In genomic region chr6:146414094-146414493, GRCm38 (mm10) we compare ENCODE assay signal across 31 mouse cellular contexts.
DNase-seq lines count a peak whose midpoint lies in the region; ATAC-seq and TF ChIP-seq lines count a peak whose summit lies in the region.
"Had no signal": no experiment of that assay in that cellular context is flagged by ENCODE, and none has a peak within 500 bp of the region (broad histone marks: within the 10 kb centered on the region; RNA-seq: fewer than 3 reads in every experiment).

No protein-coding gene starts in this region.

- no peak for TF ChIP-seq EP300 in heart, postnatal 0 days (IDR thresholded peaks at IDR 0.05; ENCODE audit: low read depth)

- no peak for ATAC-seq in heart, postnatal 0 days (ENCODE audit: insufficient read depth, low read depth)
- no peak for ATAC-seq in hindbrain, embryonic 13.5 days (ENCODE audit: low FRiP score)
- ATAC-seq: forebrain, embryonic 16.5 days; intestine, embryonic 16.5 days; liver, embryonic 12.5 days; liver, postnatal 0 days had no signal

- peak overlapping the region; percentile 36; the same call in 1 of the 2 replicates for H3K27ac ChIP-seq in heart, embryonic 10.5 days
- 0 out of 2 replicates have a peak overlapping the region, but pooled peaks have one; percentile 6 for H3K27ac ChIP-seq in heart, postnatal 0 days (ENCODE audit: low read depth)
- H3K27ac ChIP-seq in hindbrain, embryonic 13.5 days: no peak overlapping the region
- H3K27ac ChIP-seq: embryonic facial prominence, embryonic 13.5 days; forebrain, embryonic 10.5 days; hindbrain, embryonic 12.5 days; kidney, postnatal 0 days; liver, embryonic 12.5 days; neural tube, embryonic 12.5 days; stomach, embryonic 15.5 days had no signal

- WGBS in heart, embryonic 10.5 days: 66% methylated on average over 7 of the region's 7 CpGs
- WGBS in heart, postnatal 0 days: 59% methylated on average over 7 of the region's 7 CpGs
- WGBS in hindbrain, embryonic 13.5 days: 86% methylated on average over 7 of the region's 7 CpGs

- H3K27me3 ChIP-seq in heart, embryonic 10.5 days (ENCODE audit: insufficient read depth, poor library complexity, severe bottlenecking): no peaks in the 10 kb centered on the region
- H3K27me3 ChIP-seq in heart, postnatal 0 days (ENCODE audit: control insufficient read depth, insufficient read depth, low read length): no peaks in the 10 kb centered on the region
- no peaks in the 10 kb centered on the region for H3K27me3 ChIP-seq in hindbrain, embryonic 13.5 days
- H3K27me3 ChIP-seq: embryonic facial prominence, embryonic 13.5 days; hindbrain, embryonic 12.5 days; liver, embryonic 12.5 days; neural tube, embryonic 12.5 days; stomach, embryonic 15.5 days had no signal

- intact Hi-C loops in heart, postnatal 14 days (cut with DNase I): loop anchor here (5.0 kb wide), 1 partner anchor 138 kb away; no protein-coding TSS in a partner anchor

- TF ChIP-seq CTCF in heart, postnatal 0 days (IDR thresholded peaks at IDR 0.05; ENCODE audit: low read depth): no peak

- DNase-seq in heart, embryonic 10.5 days (ENCODE audit: low spot score): no peak
- DNase-seq in heart, adult 11 months: no peak
- no peak for DNase-seq in heart, postnatal 0 days (ENCODE audit: low spot score)
- DNase-seq in heart, postnatal 14 days: no peak
- peak; percentile 73 for DNase-seq in thymus, postnatal 0 days (ENCODE audit: low spot score)
- peak; percentile 66 for DNase-seq in thymus, postnatal 4 days
- no peak for DNase-seq in embryo, embryonic 10.5 days (ENCODE audit: low spot score)
- DNase-seq: adrenal gland, adult 8-10 months; cerebellum, adult 8-10 months; cerebellum, postnatal 25 days; gastrocnemius, postnatal 14 days; kidney, adult 8-10 months; kidney, postnatal 4 days; layer of hippocampus, postnatal 36 days; left cerebral cortex, postnatal 4 days; liver, postnatal 0 days; lung, postnatal 36 days; right cerebral cortex, postnatal 14 days had no signal

- no peak overlapping the region for H3K4me2 ChIP-seq in heart, postnatal 0 days (ENCODE audit: low read depth, low read length)
- no peak overlapping the region for H3K4me2 ChIP-seq in hindbrain, embryonic 13.5 days
- H3K4me2 ChIP-seq: embryonic facial prominence, embryonic 13.5 days; hindbrain, embryonic 12.5 days; liver, embryonic 12.5 days; midbrain, embryonic 11.5 days; neural tube, embryonic 12.5 days; stomach, embryonic 15.5 days had no signal

- no peak overlapping the region for H3K4me3 ChIP-seq in heart, embryonic 10.5 days
- no peak overlapping the region for H3K4me3 ChIP-seq in heart, postnatal 0 days (ENCODE audit: low read depth, low read length)
- no peak overlapping the region for H3K4me3 ChIP-seq in hindbrain, embryonic 13.5 days
- H3K4me3 ChIP-seq: embryonic facial prominence, embryonic 13.5 days; forebrain, embryonic 10.5 days; hindbrain, embryonic 12.5 days; liver, embryonic 12.5 days; myocyte; neural tube, embryonic 12.5 days; stomach, embryonic 15.5 days had no signal

- no peaks in the 10 kb centered on the region for H3K9me3 ChIP-seq in heart, embryonic 10.5 days
- no peaks in the 10 kb centered on the region for H3K9me3 ChIP-seq in heart, postnatal 0 days (replicated peaks; ENCODE audit: control insufficient read depth, low read length)
- no peaks in the 10 kb centered on the region for H3K9me3 ChIP-seq in hindbrain, embryonic 13.5 days
- H3K9me3 ChIP-seq: embryonic facial prominence, embryonic 13.5 days; forebrain, embryonic 10.5 days; G1E; hindbrain, embryonic 12.5 days; liver, embryonic 12.5 days; neural tube, embryonic 12.5 days; stomach, embryonic 15.5 days had no signal

- H3K36me3 ChIP-seq in heart, embryonic 10.5 days: peaks cover 17% of the 10 kb centered on the region; the same call in 1 of the 2 replicates
- peaks cover 37% of the 10 kb centered on the region for H3K36me3 ChIP-seq in heart, postnatal 0 days (replicated peaks; ENCODE audit: control insufficient read depth, insufficient read depth, low read length)
- no peaks in the 10 kb centered on the region for H3K36me3 ChIP-seq in hindbrain, embryonic 13.5 days
- H3K36me3 ChIP-seq: embryonic facial prominence, embryonic 13.5 days; forebrain, embryonic 10.5 days; hindbrain, embryonic 12.5 days; liver, embryonic 12.5 days; neural tube, embryonic 12.5 days; stomach, embryonic 15.5 days had no signal

- H3K9ac ChIP-seq in heart, postnatal 0 days (replicated peaks; ENCODE audit: low read depth, low read length): no peak overlapping the region
- no peak overlapping the region for H3K9ac ChIP-seq in hindbrain, embryonic 13.5 days
- H3K9ac ChIP-seq: embryonic facial prominence, embryonic 13.5 days; hindbrain, embryonic 12.5 days; liver, embryonic 12.5 days; liver, postnatal 0 days; neural tube, embryonic 12.5 days; stomach, embryonic 15.5 days had no signal

- H3K4me1 ChIP-seq in heart, embryonic 10.5 days: peaks cover 23% of the 10 kb centered on the region
- H3K4me1 ChIP-seq in heart, postnatal 0 days (ENCODE audit: control insufficient read depth, insufficient read depth): peaks cover 8% of the 10 kb centered on the region; the same call in 1 of the 2 replicates
- H3K4me1 ChIP-seq in hindbrain, embryonic 13.5 days (replicated peaks): peaks cover 3% of the 10 kb centered on the region; the same call in 1 of the 2 replicates
- H3K4me1 ChIP-seq: stomach, embryonic 15.5 days had no signal

Comparison
In these comparisons a context has a peak if more than half of its experiments do, and no peak if none do; other contexts are left out.
1. DNase-seq: peak in thymus, postnatal 0 days (single experiment) and thymus, postnatal 4 days (single experiment); none in heart, embryonic 10.5 days (single experiment), heart, adult 11 months (single experiment), heart, postnatal 0 days (single experiment), heart, postnatal 14 days (0 of 2) and embryo, embryonic 10.5 days (single experiment).